Mouse (Mus musculus): ENCODE data around the gene Slc16a5. TPM values are rescaled to one million over a fixed set of nuclear protein-coding genes. Genes with fewer than 3 reads are reported as not detected.
"Not testable (repeated sequence)": the region's sequence is repeated elsewhere in the genome, so short reads cannot be mapped to it uniquely, and the experiment has no call there.

The Slc16a5 gene
- polyA plus RNA-seq, 1 experiment from 2014 or later = 0.17 TPM

DNA sequence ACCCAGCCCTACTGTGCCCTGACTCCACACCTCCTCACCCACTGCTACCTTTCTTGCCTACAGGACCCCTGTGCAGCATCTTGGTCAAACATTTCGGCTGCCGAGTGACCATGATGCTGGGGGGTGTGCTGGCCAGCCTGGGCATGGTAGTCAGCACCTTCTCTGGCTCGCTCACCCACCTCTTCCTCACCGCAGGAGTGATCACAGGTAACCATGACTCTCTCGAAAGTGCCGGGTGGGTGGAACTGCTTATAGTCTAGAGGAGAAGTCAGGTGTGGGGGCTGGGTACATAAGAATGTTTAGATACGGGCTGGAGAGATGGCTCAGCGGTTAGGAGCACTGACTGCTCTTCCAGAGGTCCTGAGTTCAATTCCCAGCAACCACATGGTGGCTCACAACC, 2.6 kb downstream of the Slc16a5 start:
- no peak for ATAC-seq (ENCODE audit: insufficient number of reproducible peaks, insufficient read depth, low FRiP score, low TSS enrichment, low read depth)
- no peaks in the 10 kb centered on the region for H3K27me3 ChIP-seq
- no peak overlapping the region for H3K27ac ChIP-seq
- no peaks in the 10 kb centered on the region for H3K36me3 ChIP-seq
- 85% methylated on average over 8 of the region's 8 CpGs for WGBS
- H3K4me1 ChIP-seq = peaks cover 9% of the 10 kb centered on the region
- no peak overlapping the region for H3K4me3 ChIP-seq
- no peak overlapping the region for H3K9ac ChIP-seq
- H3K9me3 ChIP-seq = no peaks in the 10 kb centered on the region
- H3K4me2 ChIP-seq = no peak overlapping the region

DNA sequence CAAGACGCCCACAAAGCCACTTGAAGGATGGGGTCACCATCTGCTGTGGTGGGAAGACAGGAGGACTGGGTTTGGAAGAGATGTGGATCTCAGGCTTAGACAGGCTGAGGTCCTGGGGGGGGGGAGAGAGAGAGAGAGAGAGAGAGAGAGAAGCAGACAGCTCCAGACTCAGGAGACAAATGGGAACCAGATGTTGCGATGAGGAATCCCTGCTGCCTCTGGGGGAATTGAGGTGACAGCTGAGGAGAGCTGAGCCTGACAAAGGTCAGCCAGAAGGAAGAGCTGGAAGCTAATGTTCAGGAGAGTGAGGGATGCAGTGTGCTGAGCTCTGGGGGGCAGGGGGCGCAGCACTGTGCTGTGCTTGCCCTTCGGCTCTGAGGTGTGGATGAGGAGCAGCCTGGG, 4.9 kb downstream of the Slc16a5 start:
- no peak overlapping the region for H3K4me2 ChIP-seq
- WGBS = 14% methylated on average over 4 of the region's 4 CpGs
- no peaks in the 10 kb centered on the region for H3K36me3 ChIP-seq
- no peaks in the 10 kb centered on the region for H3K9me3 ChIP-seq
- H3K27me3 ChIP-seq = no peaks in the 10 kb centered on the region
- no peak overlapping the region for H3K4me3 ChIP-seq
- H3K9ac ChIP-seq = peak overlapping the region; percentile 54; the same call in 1 of the 2 replicates
- H3K4me1 ChIP-seq = peaks cover 9% of the 10 kb centered on the region
- ATAC-seq (ENCODE audit: insufficient number of reproducible peaks, insufficient read depth, low FRiP score, low TSS enrichment, low read depth) = no peak
- peak overlapping the region; percentile 39; the same call in 1 of the 2 replicates for H3K27ac ChIP-seq

DNA sequence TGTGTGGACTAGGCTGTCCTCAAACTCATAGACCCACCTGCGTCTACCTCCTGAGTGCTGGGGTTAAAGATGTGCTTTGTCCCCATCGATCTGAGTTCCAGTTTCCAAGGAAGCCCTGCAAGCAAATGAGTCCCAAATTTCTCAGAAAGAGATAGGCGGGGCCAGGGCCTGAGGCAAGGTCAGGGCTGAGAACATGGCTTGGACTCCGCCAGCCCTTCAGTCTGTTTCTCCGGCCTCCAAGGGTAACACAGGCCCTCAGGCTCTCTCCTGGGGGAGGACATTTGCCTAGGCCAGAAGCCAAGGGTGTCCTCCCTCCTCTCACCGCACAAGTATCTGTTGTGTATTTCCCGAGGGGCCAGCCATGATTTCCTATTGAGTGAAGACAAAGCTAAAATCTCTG, 9.9 kb downstream of the Slc16a5 start:
- peaks cover 32% of the 10 kb centered on the region for H3K4me1 ChIP-seq
- 81% methylated on average over 7 of the region's 7 CpGs for WGBS
- no peaks in the 10 kb centered on the region for H3K9me3 ChIP-seq
- H3K4me2 ChIP-seq = no peak overlapping the region
- H3K36me3 ChIP-seq = no peaks in the 10 kb centered on the region
- H3K4me3 ChIP-seq = no peak overlapping the region
- no peak overlapping the region for H3K9ac ChIP-seq
- no peaks in the 10 kb centered on the region for H3K27me3 ChIP-seq
- no peak for ATAC-seq (ENCODE audit: insufficient number of reproducible peaks, insufficient read depth, low FRiP score, low TSS enrichment, low read depth)
- no peak overlapping the region for H3K27ac ChIP-seq

DNA sequence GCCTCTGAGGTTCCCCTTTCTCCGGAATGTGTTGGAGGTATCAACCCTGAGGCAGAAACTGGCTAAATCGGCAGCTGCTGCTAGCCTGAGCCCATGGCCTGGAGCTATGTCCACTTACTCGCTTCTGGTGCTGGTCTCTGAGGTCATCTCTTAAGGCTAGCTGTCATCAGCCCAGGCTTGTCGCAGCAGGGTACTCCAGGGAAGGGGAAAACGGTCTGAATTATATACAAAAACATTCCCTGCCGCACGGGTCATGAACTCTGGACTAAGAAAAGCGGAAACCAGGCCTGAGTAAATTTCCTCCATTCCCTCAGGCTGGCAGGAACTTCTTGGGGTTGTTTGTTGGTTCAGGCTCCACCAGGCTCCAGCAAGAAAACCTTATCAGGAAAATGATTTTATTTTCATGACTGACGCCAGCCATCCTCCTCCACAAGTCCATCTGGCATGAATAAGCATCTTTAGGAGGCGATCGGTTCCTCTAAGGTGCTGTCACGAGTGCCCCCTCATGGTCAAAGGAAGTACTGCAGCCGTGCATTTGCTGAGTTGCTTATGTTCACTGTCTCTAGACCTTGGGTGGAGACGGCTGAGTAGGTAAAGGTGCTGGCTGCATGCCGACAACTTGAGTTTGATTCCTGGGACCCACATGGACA, 11.5 kb downstream of the Slc16a5 start:
- no peak for ATAC-seq (ENCODE audit: insufficient number of reproducible peaks, insufficient read depth, low FRiP score, low TSS enrichment, low read depth)
- Histone ChIP-seq H3K36me3 (no peaks in the 10 kb centered on the region), H3K9ac (peak overlapping the region; percentile 22; the same call in 1 of the 2 replicates), H3K4me3 (0 out of 2 replicates have a peak overlapping the region, but pooled peaks have one; percentile 6), H3K4me1 (peaks cover 32% of the 10 kb centered on the region), H3K27me3 (no peaks in the 10 kb centered on the region), H3K4me2 (peak overlapping the region; percentile 38), H3K27ac (peak overlapping the region; percentile 79), H3K9me3 (no peaks in the 10 kb centered on the region)
- WGBS = 9% methylated on average over 15 of the region's 15 CpGs

DNA sequence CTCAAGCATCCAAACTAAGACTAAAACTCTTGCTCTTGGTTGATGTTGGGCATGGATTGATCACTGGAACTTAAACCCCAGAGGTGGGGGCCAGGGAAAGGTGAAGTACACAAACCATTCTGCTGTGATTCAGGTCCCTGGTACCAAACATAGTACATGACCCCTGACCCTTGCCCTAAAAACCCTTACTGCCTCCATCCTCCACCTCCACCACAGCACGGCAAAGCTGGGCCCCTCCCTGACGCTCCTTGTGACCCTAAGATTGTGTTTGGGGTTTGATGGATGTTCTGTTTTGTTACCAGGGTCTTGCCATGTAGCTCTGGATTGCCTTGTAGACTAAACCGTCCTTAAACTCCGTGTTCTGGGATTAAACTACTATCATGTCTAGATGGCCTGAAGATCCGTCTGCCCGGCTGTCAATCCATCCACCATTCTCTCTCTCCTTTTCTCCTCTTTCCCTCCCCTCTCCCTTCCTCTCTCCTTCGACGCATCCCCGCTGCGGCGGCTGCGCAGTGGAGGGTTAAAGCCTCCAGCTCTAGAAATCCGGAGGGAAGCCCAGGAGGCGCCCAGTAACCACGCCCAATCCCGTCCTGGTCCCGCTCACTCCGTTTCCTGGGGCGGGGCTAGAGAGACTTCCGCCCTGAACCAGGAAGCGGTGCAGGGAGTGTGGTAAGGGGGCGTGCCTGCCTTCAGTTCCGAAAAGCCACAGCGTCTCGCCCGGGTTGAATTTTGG, 12.9 kb downstream of the Slc16a5 start, which contains the start of gene Armc7:
Armc7 (plus strand) TSS at position 643 of the 733 bp plus-strand sequence.
- WGBS = under 1% methylated on average over 26 of the region's 26 CpGs
- peak; percentile 95 for ATAC-seq (ENCODE audit: insufficient number of reproducible peaks, insufficient read depth, low FRiP score, low TSS enrichment, low read depth)
- H3K4me1 ChIP-seq = peaks cover 32% of the 10 kb centered on the region

DNA sequence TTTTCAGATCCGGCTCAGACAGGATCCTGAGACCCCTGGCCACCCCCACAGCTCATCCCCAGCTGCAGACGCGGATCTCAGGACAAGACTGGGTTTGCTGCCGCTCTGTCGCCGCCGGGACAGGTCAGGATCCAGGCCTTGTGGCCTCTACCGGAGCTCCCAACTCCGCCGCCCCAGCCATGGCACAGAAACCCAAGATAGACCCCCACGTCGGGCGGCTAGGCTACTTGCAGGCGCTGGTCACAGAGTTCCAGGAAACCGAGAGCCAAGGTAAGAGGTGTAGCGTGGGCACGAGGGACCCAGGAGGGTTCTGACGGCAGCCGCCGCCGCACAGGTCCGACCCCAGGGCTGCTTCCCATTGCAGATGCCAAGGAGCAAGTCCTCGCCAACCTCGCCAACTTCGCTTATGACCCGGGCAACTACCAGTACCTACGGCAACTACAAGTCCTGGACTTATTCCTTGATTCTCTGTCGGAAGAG, 13.5 kb downstream of the Slc16a5 start:
- ATAC-seq (ENCODE audit: insufficient number of reproducible peaks, insufficient read depth, low FRiP score, low TSS enrichment, low read depth) = no peak; the same call in 1 of the 2 replicates
- Histone ChIP-seq H3K9me3 (no peaks in the 10 kb centered on the region), H3K9ac (peak overlapping the region; percentile 83), H3K36me3 (peaks cover 7% of the 10 kb centered on the region; the same call in 1 of the 2 replicates), H3K4me1 (peaks cover 32% of the 10 kb centered on the region), H3K27me3 (no peaks in the 10 kb centered on the region), H3K4me2 (peak overlapping the region; percentile 94), H3K4me3 (peak overlapping the region; percentile 79), H3K27ac (peak overlapping the region; percentile 64)
- 4% methylated on average over 28 of the region's 28 CpGs for WGBS

More for the DNA sequence above, 12.9 kb downstream of the Slc16a5 start, which contains the start of gene Armc7:
- Histone ChIP-seq H3K27me3 (no peaks in the 10 kb centered on the region), H3K4me3 (peak within 1 kb of the TSS; percentile 79), H3K9ac (peak within 1 kb of the TSS; percentile 83), H3K36me3 (peaks cover 5% of the 10 kb centered on the region; the same call in 1 of the 2 replicates), H3K9me3 (no peaks in the 10 kb centered on the region), H3K4me2 (peak within 1 kb of the TSS; percentile 94), H3K27ac (peak within 1 kb of the TSS; percentile 87)

DNA sequence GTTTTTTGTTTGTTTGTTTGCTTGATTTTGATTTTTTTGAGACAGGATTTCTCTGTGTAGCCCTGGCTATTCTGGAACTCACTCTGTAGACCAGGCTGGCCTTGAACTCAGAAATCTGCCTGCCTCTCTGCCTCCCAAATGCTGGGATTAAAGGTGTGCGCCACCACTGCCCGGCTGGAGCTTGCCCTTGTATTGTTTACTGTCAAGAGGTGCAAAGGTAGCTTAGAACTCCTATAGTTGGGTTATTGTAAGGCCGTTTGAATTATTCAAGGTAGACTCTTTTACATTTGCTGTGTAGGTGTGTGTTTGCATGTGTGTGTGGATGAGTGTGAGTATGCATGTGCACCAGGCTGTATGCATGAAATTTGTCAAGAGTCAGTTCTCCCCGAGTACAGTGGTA, 14.4 kb downstream of the Slc16a5 start:
- peak overlapping the region; percentile 79 for H3K4me3 ChIP-seq
- H3K9ac ChIP-seq = peak overlapping the region; percentile 83
- ATAC-seq (ENCODE audit: insufficient number of reproducible peaks, insufficient read depth, low FRiP score, low TSS enrichment, low read depth); H3K27me3 ChIP-seq; H3K9me3 ChIP-seq; H3K27ac ChIP-seq; H3K36me3 ChIP-seq: not testable (repeated sequence)
- 81% methylated on average over 4 of the region's 4 CpGs for WGBS
- H3K4me1 ChIP-seq = peaks cover 32% of the 10 kb centered on the region
- peak overlapping the region; percentile 94 for H3K4me2 ChIP-seq

- Histone ChIP-seq H3K4me1 (peaks cover 32% of the 10 kb centered on the region), H3K9ac (peak overlapping the region; percentile 83), H3K4me2 (peak overlapping the region; percentile 94)
- H3K4me3 ChIP-seq; H3K27me3 ChIP-seq; H3K27ac ChIP-seq; H3K9me3 ChIP-seq; ATAC-seq (ENCODE audit: insufficient number of reproducible peaks, insufficient read depth, low FRiP score, low TSS enrichment, low read depth); H3K36me3 ChIP-seq: not testable (repeated sequence)
- 86% methylated on average over 7 of the region's 7 CpGs for WGBS
These were observed 15.1 kb downstream of the Slc16a5 start for GRCm38 (mm10) chr11:115477388-115477787.

- Histone ChIP-seq H3K4me1 (peaks cover 28% of the 10 kb centered on the region), H3K36me3 (peaks cover 7% of the 10 kb centered on the region; the same call in 1 of the 2 replicates), H3K27ac (no peak overlapping the region), H3K27me3 (no peaks in the 10 kb centered on the region), H3K4me2 (no peak overlapping the region), H3K9me3 (no peaks in the 10 kb centered on the region), H3K9ac (no peak overlapping the region), H3K4me3 (no peak overlapping the region)
- ATAC-seq (ENCODE audit: insufficient number of reproducible peaks, insufficient read depth, low FRiP score, low TSS enrichment, low read depth) = no peak
- 85% methylated on average over 9 of the region's 9 CpGs for WGBS
These were observed 16.1 kb downstream of the Slc16a5 start for GRCm38 (mm10) chr11:115478296-115478938.

DNA sequence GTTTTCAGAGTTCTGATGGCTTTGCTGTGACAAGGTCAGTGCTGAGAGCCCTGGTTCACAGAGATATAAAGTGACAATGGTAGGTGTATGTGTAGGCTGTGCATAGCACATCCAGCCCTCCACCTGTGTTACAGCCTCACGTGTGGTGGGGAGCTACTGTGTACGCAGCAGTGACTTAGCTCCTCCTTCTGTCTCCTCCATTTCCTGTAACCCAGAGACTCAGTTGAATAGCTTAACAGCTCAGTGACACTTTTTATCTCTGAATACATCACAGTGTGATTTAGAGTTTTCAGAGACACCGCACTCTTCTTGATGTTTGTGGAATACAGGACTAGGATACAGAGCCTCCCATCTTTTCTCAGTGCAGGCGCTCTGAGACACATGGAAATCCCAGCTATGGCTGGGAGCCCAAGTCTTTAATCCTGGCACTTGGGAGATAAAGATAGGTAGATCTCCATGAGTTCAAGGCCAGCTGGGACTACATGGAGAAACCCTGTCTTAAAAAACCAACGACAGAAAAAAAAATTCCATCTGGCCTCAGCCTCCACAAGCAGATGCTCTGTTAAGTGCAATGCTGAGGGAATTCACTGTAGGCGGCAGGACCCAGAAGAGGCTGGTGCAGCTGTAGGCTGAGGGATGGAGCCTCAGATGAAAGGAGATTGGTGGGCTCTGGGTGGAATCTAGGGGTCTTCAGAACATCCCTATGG, 19.4 kb downstream of the Slc16a5 start:
- 82% methylated on average over 6 of the region's 6 CpGs for WGBS
- no peak overlapping the region for H3K4me3 ChIP-seq
- peaks cover 14% of the 10 kb centered on the region for H3K4me1 ChIP-seq
- no peaks in the 10 kb centered on the region for H3K27me3 ChIP-seq
- H3K36me3 ChIP-seq = peaks cover 7% of the 10 kb centered on the region; the same call in 1 of the 2 replicates
- no peaks in the 10 kb centered on the region for H3K9me3 ChIP-seq
- no peak overlapping the region for H3K4me2 ChIP-seq
- H3K9ac ChIP-seq = peak overlapping the region; percentile 27; the same call in 1 of the 2 replicates
- ATAC-seq (ENCODE audit: insufficient number of reproducible peaks, insufficient read depth, low FRiP score, low TSS enrichment, low read depth) = no peak
- no peak overlapping the region for H3K27ac ChIP-seq

- ATAC-seq (ENCODE audit: insufficient number of reproducible peaks, insufficient read depth, low FRiP score, low TSS enrichment, low read depth) = no peak
- 71% methylated on average over 11 of the region's 11 CpGs for WGBS
- peaks cover 6% of the 10 kb centered on the region; the same call in 1 of the 2 replicates for H3K4me1 ChIP-seq
These were observed 21.0 kb downstream of the Slc16a5 start for GRCm38 (mm10) chr11:115483278-115483677.

More at GRCm38 (mm10) chr11:115483278-115483677, 21.0 kb downstream of the Slc16a5 start:
- H3K27me3 ChIP-seq = no peaks in the 10 kb centered on the region
- no peak overlapping the region for H3K4me2 ChIP-seq
- no peak overlapping the region for H3K4me3 ChIP-seq
- H3K36me3 ChIP-seq = peaks cover 7% of the 10 kb centered on the region; the same call in 1 of the 2 replicates
- H3K9me3 ChIP-seq = no peaks in the 10 kb centered on the region
- no peak overlapping the region for H3K27ac ChIP-seq
- H3K9ac ChIP-seq = no peak overlapping the region

All from embryonic facial prominence, embryonic 13.5 days (tissue).